Mouse (Mus musculus) urinary bladder, postnatal 10 days (tissue): ENCODE results near the gene Grin3b.

ENCODE experiments used
- DNase-seq: peaks from one replicate; pipeline ENCODE4 v3.0.0; 2022; ENCODE audit warnings: low spot score

Grin3b gene

DNA sequence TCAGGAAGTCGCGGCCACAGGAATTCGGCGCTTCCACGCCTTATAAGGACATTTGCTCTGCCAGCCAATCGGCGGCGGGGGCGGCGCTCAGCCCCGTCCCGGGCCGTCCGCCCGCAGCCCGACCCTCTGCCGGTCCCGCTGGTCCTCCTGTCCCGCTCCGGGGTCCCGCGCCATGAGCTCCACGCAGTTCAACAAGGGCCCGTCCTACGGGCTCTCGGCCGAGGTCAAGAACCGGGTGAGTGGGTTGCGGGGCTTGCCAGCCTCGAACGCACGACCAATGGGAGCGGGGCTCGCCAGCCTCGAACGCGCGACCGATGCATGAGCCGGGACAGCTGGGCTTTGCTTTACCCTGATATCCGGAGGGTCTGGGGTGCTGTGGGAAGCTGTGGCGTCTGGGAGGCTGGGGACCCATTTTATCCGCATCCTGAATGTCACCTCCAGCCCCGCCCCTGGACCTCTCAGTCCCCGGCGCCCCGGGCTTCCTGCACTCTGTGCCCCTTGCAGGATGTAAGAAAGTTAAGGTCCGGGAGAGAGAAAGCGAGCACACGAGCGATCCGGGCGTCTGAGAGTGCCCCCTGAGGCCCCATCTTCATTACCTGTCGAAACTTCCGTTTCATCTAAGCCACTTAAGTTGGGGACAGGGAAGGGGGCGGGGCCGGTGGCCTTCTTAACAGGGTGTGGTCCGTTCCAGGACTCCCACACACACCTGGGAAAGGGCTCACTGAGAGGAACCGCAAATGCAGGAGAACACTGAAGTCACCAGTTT, 18.2 kb downstream of the Grin3b start, which contains the start of gene Cnn2:
Gene Cnn2 (plus strand): TSS at position 79 of the 766 bp plus-strand sequence.
- DNase-seq, result no peak

- DNase-seq, result no peak
These were observed 18.8 kb downstream of the Grin3b start for GRCm38 (mm10) chr10:79989272-79989786.

GRCm38 (mm10) chr10:79989870-79990269, 19.4 kb downstream of the Grin3b start:
- no peak for DNase-seq

DNA sequence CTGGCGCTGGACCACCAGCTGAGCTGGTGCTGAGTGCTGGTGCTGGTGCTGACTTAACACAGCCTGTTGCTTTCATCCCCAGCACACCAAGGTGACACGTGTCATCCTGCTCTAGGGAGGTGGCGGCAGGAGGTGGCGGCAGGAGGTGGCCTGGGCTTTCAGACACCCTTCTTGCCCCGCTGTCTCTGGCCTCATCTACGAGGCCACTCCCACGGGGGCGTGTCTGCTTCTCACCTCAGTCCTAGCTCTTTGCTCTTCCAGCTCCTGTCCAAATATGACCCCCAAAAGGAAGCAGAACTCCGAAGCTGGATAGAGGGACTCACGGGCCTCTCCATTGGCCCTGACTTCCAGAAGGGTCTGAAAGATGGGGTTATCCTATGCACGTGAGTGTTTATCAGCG, 20.6 kb downstream of the Grin3b start:
- no peak for DNase-seq

GRCm38 (mm10) chr10:79991548-79991947, 21.0 kb downstream of the Grin3b start:
- no peak for DNase-seq

DNA sequence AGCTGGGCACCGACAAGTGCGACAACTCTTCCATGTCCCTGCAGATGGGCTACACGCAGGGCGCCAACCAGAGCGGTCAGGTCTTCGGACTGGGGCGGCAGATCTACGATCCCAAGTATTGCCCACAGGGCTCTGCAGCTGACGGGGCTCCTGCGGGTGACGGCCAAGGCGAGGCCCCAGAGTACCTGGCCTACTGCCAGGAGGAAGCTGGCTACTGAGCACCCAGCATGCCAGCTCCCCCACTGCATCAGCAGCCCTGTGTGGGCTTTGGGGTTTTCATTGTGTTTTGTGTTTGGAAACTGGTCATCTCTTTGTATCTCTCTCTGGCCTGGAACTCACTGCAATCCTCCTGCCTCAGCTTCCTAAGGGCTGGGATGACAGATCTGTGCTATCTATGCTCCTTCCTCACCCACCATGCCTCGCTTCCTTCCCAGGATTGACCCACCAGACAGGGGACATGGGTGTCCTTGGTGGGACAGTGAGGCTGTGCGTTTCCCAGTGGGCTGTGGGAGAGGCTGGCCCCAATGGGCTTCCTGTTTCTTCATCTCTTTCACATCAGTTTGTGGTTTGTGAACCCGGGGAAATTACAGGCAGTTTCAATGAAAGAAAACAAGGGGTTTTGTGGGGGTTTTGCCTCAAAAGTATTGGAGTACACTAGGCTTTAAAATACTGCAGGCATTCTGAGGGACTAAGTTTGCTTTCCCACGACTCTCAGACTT, 24.0 kb downstream of the Grin3b start:
- DNase-seq, result no peak

GRCm38 (mm10) chr10:79995636-79996035, 25.1 kb downstream of the Grin3b start:
- no peak for DNase-seq

GRCm38 (mm10) chr10:79996272-79997033, 25.9 kb downstream of the Grin3b start, which contains the start of gene Abca7:
Abca7 (plus strand) TSS chr10:79996494.
- DNase-seq, result peak; percentile 95

DNA sequence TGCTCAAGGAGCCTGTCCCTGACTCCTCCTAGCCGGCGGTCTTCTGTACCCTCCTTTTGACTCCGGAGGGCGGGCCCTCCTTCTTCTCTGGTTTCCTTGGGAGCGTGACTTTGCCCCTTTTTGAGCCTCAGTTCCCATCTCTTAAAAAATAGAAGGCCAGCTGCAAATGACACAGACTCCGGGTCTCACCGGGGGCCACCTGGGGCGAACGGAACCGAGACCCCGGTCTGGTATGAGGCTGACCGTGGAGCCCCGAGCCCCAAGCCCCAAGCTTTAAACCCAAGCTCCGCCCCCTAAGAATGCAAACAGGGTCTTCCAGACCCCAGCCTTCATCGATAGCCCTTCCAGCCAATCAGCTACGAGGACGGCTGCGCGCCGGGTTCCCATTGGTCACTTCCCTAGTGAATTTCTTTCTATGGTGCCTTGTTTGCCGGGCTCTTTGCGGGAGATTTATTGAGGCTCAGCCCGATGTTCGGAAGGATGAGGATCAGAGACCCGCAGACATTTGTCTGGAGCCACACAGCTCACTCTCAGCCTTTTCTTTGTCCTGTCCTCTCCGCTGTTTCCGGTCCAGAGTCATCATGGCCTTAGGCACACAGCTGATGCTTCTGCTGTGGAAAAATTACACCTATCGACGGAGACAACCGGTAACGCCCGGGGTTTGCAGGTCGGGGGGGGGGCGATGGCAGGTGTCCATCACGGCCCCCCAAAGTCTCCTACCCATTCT, 26.7 kb downstream of the Grin3b start:
- DNase-seq, result no peak

- DNase-seq, result no peak
These were observed 27.3 kb downstream of the Grin3b start for GRCm38 (mm10) chr10:79997819-79998218.

GRCm38 (mm10) chr10:80001945-80002344, 31.4 kb downstream of the Grin3b start:
- DNase-seq, result no peak

DNA sequence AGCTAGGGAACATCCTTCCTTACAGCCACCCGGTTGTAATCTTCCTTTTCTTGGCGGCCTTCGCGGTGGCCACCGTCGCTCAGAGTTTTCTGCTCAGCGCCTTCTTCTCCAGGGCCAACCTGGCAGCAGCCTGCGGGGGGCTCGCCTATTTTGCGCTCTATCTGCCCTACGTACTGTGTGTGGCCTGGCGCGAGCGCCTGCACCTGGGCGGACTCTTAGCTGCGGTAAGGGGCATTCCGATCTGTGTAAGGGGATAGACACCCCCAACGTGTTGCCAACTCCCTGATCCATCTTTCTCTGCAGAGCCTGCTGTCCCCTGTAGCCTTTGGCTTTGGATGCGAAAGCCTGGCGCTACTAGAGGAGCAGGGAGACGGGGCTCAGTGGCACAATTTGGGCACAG, 32.3 kb downstream of the Grin3b start:
- no peak for DNase-seq

DNA sequence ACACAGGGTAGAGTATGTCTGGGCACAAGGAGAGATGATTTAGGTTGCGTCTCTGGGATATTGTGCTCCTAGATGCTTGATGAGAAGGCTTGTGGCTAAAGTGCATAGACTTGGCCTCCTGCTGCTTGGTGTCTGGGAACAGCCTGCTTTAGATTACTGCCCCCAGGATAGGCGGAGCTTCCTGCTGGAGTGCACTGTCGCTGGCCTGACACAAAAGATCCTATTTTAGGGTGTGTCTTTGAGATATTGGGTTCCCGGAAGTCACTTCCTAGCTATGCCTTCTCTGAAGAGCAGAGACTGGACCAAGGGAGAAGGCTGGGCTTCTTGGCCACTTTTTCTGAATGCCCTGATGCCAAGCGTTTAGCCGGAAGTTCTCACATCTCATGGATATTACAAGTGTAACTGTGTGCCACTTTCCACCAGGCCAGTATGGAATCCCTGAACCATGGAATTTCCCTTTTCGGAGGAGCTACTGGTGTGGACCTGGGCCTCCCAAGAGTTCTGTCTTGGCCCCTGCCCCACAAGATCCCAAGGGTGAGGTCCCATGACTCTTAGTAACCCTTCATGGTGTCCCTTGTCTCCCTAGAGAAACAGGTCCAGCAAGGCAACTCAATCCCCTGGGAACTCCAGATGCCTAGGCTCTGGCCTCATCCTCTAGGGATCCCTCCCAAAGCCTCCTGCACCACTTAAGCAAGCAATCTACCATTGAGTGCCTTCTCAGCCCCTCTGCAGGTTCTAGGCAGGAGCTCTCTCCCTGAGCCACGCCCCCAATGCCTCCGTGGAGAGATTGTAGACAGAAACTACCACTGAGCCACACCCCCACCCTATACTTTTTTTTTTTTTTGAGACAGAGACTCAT, 33.1 kb downstream of the Grin3b start:
- no peak for DNase-seq

GRCm38 (mm10) chr10:80004233-80004705, 33.8 kb downstream of the Grin3b start:
- no peak for DNase-seq

DNA sequence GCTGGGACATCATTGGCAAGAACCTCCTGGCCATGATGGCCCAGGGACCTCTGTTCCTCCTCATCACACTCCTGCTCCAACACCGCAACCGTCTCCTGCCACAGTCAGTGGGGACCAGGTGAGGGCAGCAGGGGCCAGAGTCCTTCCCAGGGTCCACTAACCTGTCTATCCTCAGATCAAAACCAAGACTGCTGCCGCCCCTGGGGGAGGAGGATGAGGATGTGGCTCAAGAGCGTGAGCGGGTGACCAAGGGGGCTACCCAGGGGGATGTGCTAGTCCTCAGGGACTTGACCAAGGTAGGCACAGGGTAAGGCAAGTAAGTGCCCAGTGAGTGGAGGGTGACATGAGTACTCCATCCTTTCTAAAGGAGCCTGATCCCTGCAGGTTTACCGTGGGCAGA, 41.2 kb downstream of the Grin3b start:
- no peak for DNase-seq

DNA sequence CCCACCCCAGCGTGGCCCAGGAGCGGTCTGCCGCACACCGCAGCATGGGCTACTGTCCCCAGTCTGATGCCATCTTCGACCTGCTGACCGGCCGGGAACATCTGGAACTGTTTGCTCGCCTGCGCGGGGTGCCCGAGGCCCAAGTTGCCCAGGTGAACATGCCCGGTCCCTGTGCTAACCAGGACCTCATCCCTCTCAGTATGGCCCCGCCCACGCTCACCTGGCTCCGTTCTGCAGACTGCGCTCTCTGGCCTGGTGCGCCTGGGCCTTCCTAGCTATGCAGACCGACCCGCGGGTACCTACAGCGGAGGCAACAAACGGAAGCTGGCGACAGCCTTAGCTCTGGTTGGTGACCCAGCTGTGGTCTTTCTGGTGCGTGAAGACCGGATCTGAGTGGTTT, 43.1 kb downstream of the Grin3b start:
- DNase-seq, result no peak

GRCm38 (mm10) chr10:80014484-80015290, 44.2 kb downstream of the Grin3b start:
- DNase-seq, result no peak

DNA sequence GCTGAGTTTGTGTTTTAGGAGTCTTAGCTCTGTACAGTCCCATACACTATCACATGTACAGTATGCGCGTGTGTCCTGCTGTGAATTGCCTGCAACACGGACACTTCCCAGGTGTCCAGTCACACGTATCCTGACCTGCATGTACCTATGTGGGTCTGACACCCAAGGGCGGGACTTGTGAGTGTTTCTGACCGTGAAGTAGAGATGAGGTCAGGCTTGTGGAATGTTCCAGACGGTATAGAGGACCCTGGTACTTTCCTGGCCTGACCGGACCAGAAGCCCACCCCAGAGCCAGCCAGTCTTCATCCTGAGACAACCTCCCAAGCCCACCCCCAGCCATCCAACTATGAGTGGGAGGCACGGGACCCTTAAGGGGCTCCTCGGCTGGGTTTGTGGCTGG, 45.1 kb downstream of the Grin3b start:
- DNase-seq, result no peak

- DNase-seq, result no peak
These were observed 46.0 kb downstream of the Grin3b start, which contains the start of gene Arhgap45 for GRCm38 (mm10) chr10:80016511-80016910. Arhgap45 (plus strand) TSS chr10:80016653.

- DNase-seq, result no peak
These were observed 46.4 kb downstream of the Grin3b start for GRCm38 (mm10) chr10:80016931-80017330.
